Mouse (Mus musculus) thymus, adult 2 months (tissue): Measurements from ENCODE around the gene Ankrd13d. TPM values are rescaled to one million over a fixed set of nuclear protein-coding genes. Genes with fewer than 3 reads are reported as not detected.

Experiments used
- DNase-seq: peaks from one replicate; pipeline ENCODE4 v3.0.0; 2021
- H3K27ac ChIP-seq: fragments of 200-500 bp; 2 replicates; pipeline ENCODE4 v1.5.1; 2012; ENCODE audit warnings: low read length, control low read depth; ENCODE audit not compliant: control insufficient read depth, insufficient read depth
- H3K27me3 ChIP-seq: fragments of 200-500 bp; 2 replicates; pipeline ENCODE4 v1.6.1; 2012; ENCODE audit warnings: mild to moderate bottlenecking, low read length, moderate library complexity, mixed read lengths; ENCODE audit not compliant: control insufficient read depth, insufficient read depth
- H3K36me3 ChIP-seq: fragments of 200-500 bp; 2 replicates; pipeline ENCODE4 v1.6.1; 2012; ENCODE audit warnings: mild to moderate bottlenecking, low read length, moderate library complexity; ENCODE audit not compliant: control insufficient read depth, insufficient read depth
- H3K4me1 ChIP-seq: fragments of 200-500 bp; replicated peaks from 2 replicates; pipeline ENCODE4 v1.6.1; 2012; ENCODE audit warnings: low read length; ENCODE audit not compliant: control insufficient read depth, insufficient read depth
- H3K4me3 ChIP-seq: fragments of 200-500 bp; 2 replicates; pipeline ENCODE4 v1.5.1; 2012; ENCODE audit warnings: mild to moderate bottlenecking, low read length, control low read depth, moderate library complexity; ENCODE audit not compliant: control insufficient read depth, insufficient read depth
- CTCF ChIP-seq: fragments of 200-500 bp; IDR thresholded peaks from 2 replicates; pipeline ENCODE4 v1.5.1; 2012; ENCODE audit warnings: mild to moderate bottlenecking, control low read depth, low read length, moderate library complexity, borderline replicate concordance; ENCODE audit not compliant: control insufficient read depth, poor library complexity, insufficient read depth; ENCODE audit errors: extremely low read depth
- POLR2A ChIP-seq: fragments of 200-500 bp; IDR thresholded peaks from 2 replicates; pipeline ENCODE4 v1.6.1; 2012; ENCODE audit warnings: mild to moderate bottlenecking, low read length, control low read depth, moderate library complexity; ENCODE audit not compliant: control insufficient read depth, poor library complexity, insufficient read depth; ENCODE audit errors: extremely low read depth
- WGBS: fragments of 180-500 bp; shearing (Covaris S2); methylation state at CpG from one replicate; pipeline ENCODE4 v1.1.7; 2018; 5-methylcytosine and 5-hydroxymethylcytosine counted together
- polyA plus RNA-seq: library from polyadenylated mRNA; depleted of rRNA; stranded (reverse); fragments of >200 nt; gene quantifications from 2 replicates; pipeline ENCODE4 v1.2.3, GENCODE M21; 2012; rRNA removed

Gene Ankrd13d
- polyA plus RNA-seq: 56.0 and 61.4 TPM in 2 replicates

DNA sequence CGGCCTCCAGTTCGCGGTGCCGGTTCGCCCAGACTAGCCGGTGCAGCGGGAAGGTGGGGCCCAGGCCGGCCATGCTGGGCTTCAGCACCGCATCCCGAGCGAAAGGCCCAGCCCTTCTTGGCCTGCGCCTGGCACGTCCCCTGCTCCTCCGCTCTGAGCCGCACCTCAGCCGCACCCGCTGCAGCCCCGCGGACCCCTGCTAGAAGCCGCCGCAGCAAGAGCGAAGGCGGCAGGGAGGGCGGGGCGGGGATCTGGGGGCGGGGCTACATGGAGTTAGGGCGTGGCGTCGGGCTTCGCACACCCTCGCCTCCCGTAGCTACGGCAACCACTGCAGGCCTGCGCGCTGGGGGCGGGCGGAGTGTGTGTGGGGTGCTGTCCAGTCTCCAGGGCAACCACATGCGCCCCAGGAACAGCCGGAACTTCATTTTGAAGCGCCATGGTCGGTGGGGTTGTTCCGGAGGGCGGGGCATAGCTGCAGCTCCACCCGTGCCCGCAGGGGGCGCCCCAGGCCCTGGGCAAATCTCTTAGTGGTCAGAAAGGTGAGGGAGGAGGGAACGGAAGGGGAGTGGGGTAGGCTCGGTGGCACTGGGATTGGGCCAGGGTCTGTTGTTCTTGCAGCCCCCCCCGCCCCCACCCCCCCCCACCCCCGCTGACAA, at the start of gene Ankrd13d:
Gene Ankrd13d, minus strand, starts transcription at position 240 of the 656 bp plus-strand sequence.
- Histone ChIP-seq H3K27me3 (no peaks in the 10 kb centered on the region), H3K4me3 (peak within 1 kb of the TSS; percentile 62), H3K27ac (peak within 1 kb of the TSS; percentile 44; the same call in 1 of the 2 replicates), H3K4me1 (peaks cover 21% of the 10 kb centered on the region), H3K36me3 (peaks cover 21% of the 10 kb centered on the region)
- 1% methylated on average over 49 of the region's 50 CpGs for WGBS
- TF ChIP-seq POLR2A (peak; percentile 60; the same call in 1 of the 2 replicates), CTCF (peak; percentile 92)
- peak; percentile 91 for DNase-seq

- Histone ChIP-seq H3K36me3 (peaks cover 32% of the 10 kb centered on the region), H3K4me1 (peaks cover 14% of the 10 kb centered on the region), H3K27ac (peak overlapping the region; percentile 68), H3K4me3 (peak overlapping the region; percentile 45), H3K27me3 (no peaks in the 10 kb centered on the region)
- under 1% methylated on average over 4 of the region's 4 CpGs for WGBS
- DNase-seq: peak; percentile 60
- TF ChIP-seq POLR2A: no peak
- TF ChIP-seq CTCF: no peak
These were observed 49.7 kb upstream of the Ankrd13d start for GRCm38 (mm10) chr19:4332653-4333052.

DNA sequence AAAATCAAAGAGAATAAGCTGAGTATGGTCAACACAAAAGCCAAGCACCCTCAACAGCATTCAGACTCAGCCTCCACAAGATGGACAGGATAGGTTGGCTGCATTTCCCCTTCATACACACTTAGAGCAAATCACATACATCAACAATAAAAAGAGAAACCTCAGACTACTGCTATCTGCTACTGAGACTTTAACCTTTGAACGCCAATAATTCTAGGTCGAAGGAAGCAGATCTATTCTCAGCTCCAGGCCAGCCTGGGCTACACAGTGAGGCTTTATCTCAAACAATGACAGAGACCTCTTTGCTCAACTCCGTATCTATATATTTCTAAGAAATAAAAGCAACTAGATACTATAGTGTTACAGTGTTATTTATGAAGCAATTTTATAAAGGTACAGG, 48.3 kb upstream of the Ankrd13d start:
- WGBS: 83% methylated on average over 3 of the region's 3 CpGs
- TF ChIP-seq CTCF (no peak), POLR2A (no peak)
- DNase-seq: no peak
- H3K27ac ChIP-seq: no peak overlapping the region
- H3K4me1 ChIP-seq: peaks cover 14% of the 10 kb centered on the region
- no peak overlapping the region for H3K4me3 ChIP-seq
- H3K36me3 ChIP-seq: peaks cover 46% of the 10 kb centered on the region
- no peaks in the 10 kb centered on the region for H3K27me3 ChIP-seq

GRCm38 (mm10) chr19:4330603-4331002, 47.7 kb upstream of the Ankrd13d start:
- no peak for TF ChIP-seq POLR2A
- TF ChIP-seq CTCF: no peak
- Histone ChIP-seq H3K4me1 (peaks cover 14% of the 10 kb centered on the region), H3K27me3 (no peaks in the 10 kb centered on the region), H3K27ac (no peak overlapping the region), H3K36me3 (peaks cover 52% of the 10 kb centered on the region), H3K4me3 (no peak overlapping the region)
- 83% methylated on average over 2 of the region's 2 CpGs for WGBS
- DNase-seq: no peak

- 97% methylated on average over 8 of the region's 8 CpGs for WGBS
- peaks cover 70% of the 10 kb centered on the region for H3K36me3 ChIP-seq
These were observed 45.9 kb upstream of the Ankrd13d start for GRCm38 (mm10) chr19:4328737-4329304.

GRCm38 (mm10) chr19:4326881-4327280, 43.9 kb upstream of the Ankrd13d start:
- Histone ChIP-seq H3K36me3 (peaks cover 87% of the 10 kb centered on the region), H3K4me3 (no peak overlapping the region), H3K27me3 (no peaks in the 10 kb centered on the region), H3K27ac (no peak overlapping the region), H3K4me1 (no peaks in the 10 kb centered on the region)
- no peak for TF ChIP-seq POLR2A
- no peak for TF ChIP-seq CTCF
- 96% methylated on average over 1 of the region's 1 CpGs for WGBS
- DNase-seq: no peak

More at GRCm38 (mm10) chr19:4328737-4329304, 45.9 kb upstream of the Ankrd13d start:
- H3K27ac ChIP-seq: no peak overlapping the region
- H3K4me3 ChIP-seq: no peak overlapping the region
- H3K4me1 ChIP-seq: peaks cover 9% of the 10 kb centered on the region
- H3K27me3 ChIP-seq: no peaks in the 10 kb centered on the region
- no peak for DNase-seq
- TF ChIP-seq CTCF (no peak), POLR2A (no peak)

GRCm38 (mm10) chr19:4326106-4326505, 43.2 kb upstream of the Ankrd13d start:
- TF ChIP-seq CTCF: no peak
- no peak for TF ChIP-seq POLR2A
- no peak for DNase-seq
- 96% methylated on average over 3 of the region's 3 CpGs for WGBS
- Histone ChIP-seq H3K36me3 (peaks cover 93% of the 10 kb centered on the region), H3K4me3 (no peak overlapping the region), H3K27me3 (no peaks in the 10 kb centered on the region), H3K27ac (no peak overlapping the region), H3K4me1 (no peaks in the 10 kb centered on the region)
